Mouse (Mus musculus): ENCODE measurements at regions not wholly inside any gene's neighbourhood (a gene's known extent, or its start where the extent isn't known, plus 50 kb on each side); places are given as distances from the start of the nearest gene placed in this dataset.

DNA sequence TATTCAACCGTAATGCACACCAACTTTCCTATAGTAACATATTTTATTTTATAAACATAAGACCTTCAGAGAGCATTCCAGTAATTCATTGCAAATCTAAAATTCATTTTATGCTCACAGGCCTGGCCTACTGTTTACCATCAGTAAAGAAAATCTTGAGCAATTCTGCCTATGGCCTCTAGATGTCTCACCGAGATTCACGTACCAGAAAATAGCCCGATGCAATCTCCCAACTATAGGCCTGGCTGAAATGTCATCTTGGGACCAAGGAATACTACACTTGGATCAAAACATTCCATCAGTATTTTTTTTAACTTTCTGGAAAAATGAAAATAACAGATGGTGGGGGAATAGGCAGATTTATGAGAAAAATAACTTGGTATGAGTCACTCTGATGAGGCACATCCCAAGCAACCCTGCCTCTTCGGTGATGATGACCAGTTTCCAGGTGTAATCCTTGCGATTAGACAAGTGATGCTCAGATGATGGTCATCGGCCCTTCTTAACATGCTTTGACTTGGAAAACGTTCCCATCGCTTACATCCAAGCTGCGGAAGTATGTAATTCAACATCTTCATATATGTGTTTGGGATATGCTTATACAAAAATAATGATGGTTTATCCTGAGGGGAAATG, 439.9 kb downstream of the Nyap2 start:
- TF ChIP-seq CTCF (IDR thresholded peaks at IDR 0.05; ENCODE audit: control insufficient read depth, insufficient read depth, insufficient read length) (no peak), MAX (IDR thresholded peaks at IDR 0.05) (no peak), USF1 (IDR thresholded peaks at IDR 0.05; ENCODE audit: low read depth) (no peak), CEBPB (IDR thresholded peaks at IDR 0.05; ENCODE audit: low read depth) (peak; percentile 13), MYOG (IDR thresholded peaks at IDR 0.05; ENCODE audit: control insufficient read depth, extremely low read depth, insufficient read length) (no peak), MYOD1 (IDR thresholded peaks at IDR 0.05; ENCODE audit: control insufficient read depth, insufficient read length, low read depth) (no peak), FOSL1 (IDR thresholded peaks at IDR 0.05; ENCODE audit: insufficient read depth, low read length, poor library complexity, severe bottlenecking) (no peak)
